Mouse (Mus musculus): ENCODE results near the gene Pou3f3. TPM values are rescaled to one million over a fixed set of nuclear protein-coding genes. Genes with fewer than 3 reads are reported as not detected.

Pou3f3 gene
- polyA plus RNA-seq, 1 experiment from 2014 or later: 8.8 TPM

DNA sequence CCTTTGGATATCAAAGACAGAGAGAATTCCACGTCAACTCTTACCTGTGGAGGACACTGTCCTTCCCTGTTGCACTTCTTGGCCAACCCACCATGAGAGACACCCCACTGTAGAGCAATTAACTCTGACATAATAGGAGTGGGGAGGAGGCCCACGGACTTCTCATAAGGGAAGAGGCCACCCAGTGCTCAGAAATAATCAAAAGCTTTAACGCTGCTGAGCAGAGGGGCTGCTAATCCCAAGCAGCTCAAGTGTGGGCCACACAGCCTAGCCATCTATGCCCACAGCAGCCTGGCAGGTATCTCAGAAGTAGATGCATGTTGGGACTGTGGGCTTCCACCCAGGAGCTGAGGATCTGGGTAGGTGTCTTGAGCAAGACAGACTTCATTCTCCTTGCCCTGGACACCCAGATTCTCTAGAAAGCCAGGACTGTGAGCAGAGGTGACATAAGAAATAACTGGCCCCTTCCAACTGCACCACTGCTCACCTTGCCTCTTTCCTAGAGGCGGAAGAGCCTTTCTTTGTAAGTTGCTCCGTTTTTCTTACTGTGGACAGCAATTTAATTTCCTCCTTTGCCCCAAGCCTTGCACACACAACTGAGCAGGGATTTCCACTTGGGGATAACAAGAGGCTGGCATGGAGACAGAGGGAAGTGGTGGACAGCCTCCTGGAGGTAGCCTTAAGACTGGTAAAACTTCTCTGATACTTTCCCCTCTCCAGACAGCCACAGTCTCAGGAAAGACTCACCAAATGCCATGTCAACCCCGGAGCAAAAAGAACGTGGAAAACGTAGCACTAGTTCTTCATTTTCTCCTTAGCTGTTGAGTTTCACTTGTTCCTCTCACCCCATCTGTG lies 16.1 kb downstream of the Pou3f3 start:
- Histone ChIP-seq H3K4me3 (ENCODE audit: low read length) (peak overlapping the region; percentile 48), H3K9me3 (ENCODE audit: control insufficient read depth, low read length) (no peaks in the 10 kb centered on the region), H3K27ac (ENCODE audit: low read depth, low read length) (no peak overlapping the region), H3K36me3 (ENCODE audit: control insufficient read depth, insufficient read depth, low read length) (no peaks in the 10 kb centered on the region), H3K4me1 (ENCODE audit: control insufficient read depth, insufficient read depth, low read length) (no peaks in the 10 kb centered on the region; the same call in 1 of the 2 replicates), H3K27me3 (ENCODE audit: control insufficient read depth, insufficient read depth, low read length) (peaks cover 85% of the 10 kb centered on the region), H3K9ac (ENCODE audit: low read depth, low read length) (peak overlapping the region; percentile 68; the same call in 1 of the 2 replicates), H3K4me2 (replicated peaks; ENCODE audit: low read depth, low read length) (peak overlapping the region; percentile 49)
- 2% methylated on average over 8 of the region's 8 CpGs for WGBS
- no peak for ATAC-seq (ENCODE audit: low FRiP score, low TSS enrichment)

DNA sequence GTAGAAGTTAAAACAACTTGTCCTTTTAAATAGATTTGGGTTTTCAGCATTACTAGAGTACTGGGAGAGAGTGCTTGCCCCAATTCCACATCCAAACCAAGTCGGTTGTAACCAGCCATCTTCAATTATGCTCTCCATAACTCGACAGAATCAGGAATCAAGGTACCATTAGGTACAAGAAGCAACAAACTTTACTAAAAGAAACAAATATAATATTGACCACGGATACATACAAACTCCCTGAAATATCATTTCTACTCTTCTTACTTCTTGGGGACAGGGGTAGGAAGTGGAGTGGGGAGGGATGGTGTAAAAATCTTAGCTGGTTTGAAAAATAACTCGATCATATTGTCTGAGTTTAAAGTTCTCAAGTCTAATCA lies 16.7 kb downstream of the Pou3f3 start:
- H3K9me3 ChIP-seq (ENCODE audit: control insufficient read depth, low read length): no peaks in the 10 kb centered on the region
- H3K27ac ChIP-seq (ENCODE audit: low read depth, low read length): no peak overlapping the region
- peaks cover 79% of the 10 kb centered on the region for H3K27me3 ChIP-seq (ENCODE audit: control insufficient read depth, insufficient read depth, low read length)
- under 1% methylated on average over 4 of the region's 4 CpGs for WGBS
- no peaks in the 10 kb centered on the region; the same call in 1 of the 2 replicates for H3K4me1 ChIP-seq (ENCODE audit: control insufficient read depth, insufficient read depth, low read length)
- no peaks in the 10 kb centered on the region for H3K36me3 ChIP-seq (ENCODE audit: control insufficient read depth, insufficient read depth, low read length)
- peak overlapping the region; percentile 68; the same call in 1 of the 2 replicates for H3K9ac ChIP-seq (ENCODE audit: low read depth, low read length)
- ATAC-seq (ENCODE audit: low FRiP score, low TSS enrichment): no peak
- H3K4me3 ChIP-seq (ENCODE audit: low read length): peak overlapping the region; percentile 48; the same call in 1 of the 2 replicates
- H3K4me2 ChIP-seq (replicated peaks; ENCODE audit: low read depth, low read length): peak overlapping the region; percentile 49

DNA sequence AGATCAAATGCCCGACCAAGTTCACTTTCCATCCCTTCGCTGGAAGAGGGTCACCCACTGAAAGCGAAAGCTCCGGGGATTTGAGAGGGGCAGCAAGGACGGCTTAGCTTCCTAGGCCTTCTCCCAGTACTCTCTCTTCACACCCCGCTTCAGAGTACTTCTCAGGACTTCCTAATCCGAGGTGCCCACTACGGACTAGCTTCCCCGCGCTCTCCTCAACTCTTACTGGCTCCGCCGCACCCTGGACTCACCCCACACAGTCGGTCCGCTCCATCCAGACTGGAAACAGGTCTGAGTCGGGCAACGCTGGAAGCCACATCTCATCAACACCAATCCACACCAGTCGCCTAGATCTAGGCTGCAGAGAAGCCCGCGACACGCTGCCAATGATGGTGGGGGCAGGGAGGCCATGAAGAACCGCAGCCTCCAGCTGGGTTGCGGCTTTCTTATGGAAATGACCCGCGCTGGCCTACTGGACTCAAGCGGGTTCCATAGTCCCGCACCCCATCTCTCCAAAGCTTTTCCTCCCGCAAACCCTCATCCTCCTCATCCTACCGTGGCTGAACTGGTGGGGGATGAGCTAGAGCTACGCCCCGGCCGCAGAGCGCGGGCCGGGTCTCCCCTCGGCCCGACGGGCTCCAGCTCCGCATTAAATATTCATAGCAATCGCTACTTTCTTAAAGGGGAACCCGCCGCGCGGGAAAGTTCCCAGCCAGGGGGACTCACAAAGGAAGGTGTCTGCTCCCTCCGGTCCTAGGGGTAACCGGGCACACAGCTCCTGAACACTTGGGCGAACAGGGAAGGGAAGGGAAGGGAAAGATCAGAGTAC lies 17.8 kb downstream of the Pou3f3 start:
- peak overlapping the region; percentile 67; the same call in 1 of the 2 replicates for H3K27ac ChIP-seq (ENCODE audit: low read depth, low read length)
- no peaks in the 10 kb centered on the region for H3K9me3 ChIP-seq (ENCODE audit: control insufficient read depth, low read length)
- no peaks in the 10 kb centered on the region for H3K36me3 ChIP-seq (ENCODE audit: control insufficient read depth, insufficient read depth, low read length)
- peak overlapping the region; percentile 49 for H3K4me2 ChIP-seq (replicated peaks; ENCODE audit: low read depth, low read length)
- H3K4me1 ChIP-seq (ENCODE audit: control insufficient read depth, insufficient read depth, low read length): no peaks in the 10 kb centered on the region; the same call in 1 of the 2 replicates
- H3K9ac ChIP-seq (ENCODE audit: low read depth, low read length): peak overlapping the region; percentile 68
- peak; percentile 20; the same call in 1 of the 2 replicates for ATAC-seq (ENCODE audit: low FRiP score, low TSS enrichment)
- peaks cover 69% of the 10 kb centered on the region for H3K27me3 ChIP-seq (ENCODE audit: control insufficient read depth, insufficient read depth, low read length)
- WGBS: under 1% methylated on average over 46 of the region's 46 CpGs
- H3K4me3 ChIP-seq (ENCODE audit: low read length): peak overlapping the region; percentile 48

DNA sequence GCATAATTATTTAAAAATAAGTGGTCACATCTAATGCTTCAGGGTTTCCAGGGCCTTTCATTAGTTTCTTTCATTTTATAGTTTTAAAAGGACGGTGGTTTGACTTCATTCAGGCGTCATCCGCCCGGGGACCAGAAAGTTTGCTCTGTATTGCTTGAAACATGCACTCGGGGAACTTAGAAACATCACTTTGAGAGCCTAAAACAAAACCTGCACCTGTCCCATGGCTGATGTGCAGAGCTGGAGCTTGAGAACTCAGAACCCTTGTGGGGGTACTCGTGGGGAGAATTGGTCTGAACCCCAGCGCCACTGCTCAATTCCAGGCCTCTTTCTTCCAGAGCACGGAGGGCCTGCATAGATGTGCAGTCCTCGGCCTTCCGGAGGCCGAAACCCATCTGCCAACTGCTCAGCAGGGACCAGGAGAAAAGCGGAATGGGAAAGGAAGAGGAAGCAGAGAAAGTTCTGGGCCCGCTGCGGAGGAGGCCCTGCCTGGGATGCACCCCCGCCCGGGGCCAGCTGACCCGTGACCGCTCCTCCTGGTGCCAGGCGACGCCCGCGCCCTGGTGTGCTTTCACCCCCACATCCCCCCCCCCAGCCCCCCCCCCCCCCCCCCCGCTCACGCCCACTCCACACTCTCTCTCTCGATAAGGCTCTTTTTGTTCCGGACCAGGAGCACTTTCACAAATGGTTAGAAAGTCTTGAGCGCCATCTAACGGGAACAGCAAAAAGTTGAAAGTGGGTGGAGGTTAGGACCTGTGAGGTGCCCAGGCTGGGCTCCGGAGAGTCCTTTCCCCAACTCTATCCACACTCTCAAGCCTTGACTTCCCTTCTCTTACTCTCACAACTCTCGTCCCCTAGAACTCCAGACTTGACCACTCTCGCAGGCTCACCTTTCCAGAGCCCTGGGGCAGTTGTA lies 18.7 kb downstream of the Pou3f3 start:
- ATAC-seq (ENCODE audit: low FRiP score, low TSS enrichment): peak; percentile 78
- Histone ChIP-seq H3K4me3 (ENCODE audit: low read length) (peak overlapping the region; percentile 48), H3K4me1 (ENCODE audit: control insufficient read depth, insufficient read depth, low read length) (no peaks in the 10 kb centered on the region; the same call in 1 of the 2 replicates), H3K9ac (ENCODE audit: low read depth, low read length) (peak overlapping the region; percentile 68; the same call in 1 of the 2 replicates), H3K9me3 (ENCODE audit: control insufficient read depth, low read length) (no peaks in the 10 kb centered on the region), H3K4me2 (replicated peaks; ENCODE audit: low read depth, low read length) (peak overlapping the region; percentile 49), H3K36me3 (ENCODE audit: control insufficient read depth, insufficient read depth, low read length) (no peaks in the 10 kb centered on the region), H3K27me3 (ENCODE audit: control insufficient read depth, insufficient read depth, low read length) (peaks cover 59% of the 10 kb centered on the region), H3K27ac (ENCODE audit: low read depth, low read length) (peak overlapping the region; percentile 67; the same call in 1 of the 2 replicates)
- WGBS: 2% methylated on average over 26 of the region's 31 CpGs

DNA sequence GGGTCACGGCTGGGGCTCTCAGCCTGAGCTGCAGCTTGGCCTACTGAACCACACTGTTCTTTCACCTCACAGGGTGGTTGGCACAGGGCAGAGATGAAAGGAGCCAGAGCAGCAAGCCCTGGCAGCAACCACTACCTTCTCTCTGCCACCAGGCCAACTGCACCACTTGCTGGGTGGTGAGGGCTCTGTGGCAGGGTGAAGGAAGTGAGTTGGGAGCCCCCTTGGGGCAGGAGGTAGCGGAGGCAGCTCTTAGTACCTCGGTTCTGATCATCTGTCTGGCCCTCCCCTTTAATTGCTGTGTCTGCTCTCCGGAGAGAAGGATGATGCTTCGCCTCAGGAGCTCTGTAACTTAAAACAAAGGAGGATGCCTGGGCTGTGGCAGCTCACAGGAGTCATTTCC lies 23.0 kb downstream of the Pou3f3 start:
- Histone ChIP-seq H3K36me3 (ENCODE audit: control insufficient read depth, insufficient read depth, low read length) (no peaks in the 10 kb centered on the region), H3K27ac (ENCODE audit: low read depth, low read length) (no peak overlapping the region), H3K4me3 (ENCODE audit: low read length) (no peak overlapping the region), H3K9me3 (ENCODE audit: control insufficient read depth, low read length) (no peaks in the 10 kb centered on the region), H3K4me1 (ENCODE audit: control insufficient read depth, insufficient read depth, low read length) (no peaks in the 10 kb centered on the region), H3K4me2 (replicated peaks; ENCODE audit: low read depth, low read length) (no peak overlapping the region), H3K9ac (ENCODE audit: low read depth, low read length) (no peak overlapping the region), H3K27me3 (ENCODE audit: control insufficient read depth, insufficient read depth, low read length) (peaks cover 28% of the 10 kb centered on the region)
- 17% methylated on average over 5 of the region's 5 CpGs for WGBS
- peak; percentile 58; the same call in 1 of the 2 replicates for ATAC-seq (ENCODE audit: low FRiP score, low TSS enrichment)

DNA sequence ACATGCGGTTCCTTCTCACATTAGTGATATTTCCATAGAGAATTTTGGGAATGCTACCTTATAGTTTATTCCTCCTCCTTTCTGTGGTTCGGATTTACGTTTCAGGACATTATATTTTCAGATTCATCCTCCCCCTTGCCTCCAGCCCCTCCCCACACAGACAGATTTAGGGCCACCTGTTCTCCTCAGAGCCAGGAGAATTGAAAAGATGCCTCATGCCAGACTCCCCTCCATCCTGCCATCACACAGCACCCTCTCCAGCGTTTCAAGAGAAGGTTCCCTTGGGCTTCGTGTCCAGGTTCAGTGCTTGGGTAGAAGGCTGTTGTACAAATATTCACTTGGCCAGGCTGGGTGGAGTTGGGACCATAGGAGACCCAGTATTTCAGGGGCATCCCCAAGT lies 25.8 kb downstream of the Pou3f3 start:
- Histone ChIP-seq H3K4me2 (replicated peaks; ENCODE audit: low read depth, low read length) (no peak overlapping the region), H3K4me1 (ENCODE audit: control insufficient read depth, insufficient read depth, low read length) (no peaks in the 10 kb centered on the region), H3K4me3 (ENCODE audit: low read length) (no peak overlapping the region), H3K9ac (ENCODE audit: low read depth, low read length) (no peak overlapping the region), H3K36me3 (ENCODE audit: control insufficient read depth, insufficient read depth, low read length) (no peaks in the 10 kb centered on the region), H3K27me3 (ENCODE audit: control insufficient read depth, insufficient read depth, low read length) (peaks cover 4% of the 10 kb centered on the region), H3K27ac (ENCODE audit: low read depth, low read length) (no peak overlapping the region), H3K9me3 (ENCODE audit: control insufficient read depth, low read length) (no peaks in the 10 kb centered on the region)
- ATAC-seq (ENCODE audit: low FRiP score, low TSS enrichment): no peak
- WGBS: 78% methylated on average over 5 of the region's 5 CpGs

DNA sequence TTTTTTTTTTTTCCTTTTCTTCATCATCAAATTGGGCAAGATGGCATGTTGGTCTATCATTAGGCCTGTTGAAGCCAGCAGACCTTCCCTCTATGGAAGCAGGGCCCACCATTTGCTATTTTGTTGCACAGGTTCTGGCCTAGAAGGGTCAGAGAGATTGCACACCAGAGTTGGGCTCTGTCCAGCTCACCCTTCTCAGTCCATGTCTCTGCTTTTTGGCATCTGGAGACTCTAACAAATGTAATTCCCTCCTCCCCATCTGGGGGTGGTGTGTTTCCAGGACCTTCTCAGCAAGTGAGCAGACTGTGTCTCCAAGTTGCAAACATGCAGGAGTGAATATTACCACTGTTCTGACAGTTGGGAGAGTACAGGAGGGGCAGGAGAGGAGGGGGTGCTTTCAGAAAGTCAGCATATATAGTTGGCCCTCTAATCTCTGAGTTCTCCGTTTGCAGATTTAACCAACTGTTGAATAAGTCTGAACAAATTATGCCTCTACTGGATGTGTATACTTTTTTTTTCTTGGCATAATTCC lies 28.3 kb downstream of the Pou3f3 start:
- 83% methylated on average over 1 of the region's 1 CpGs for WGBS
- no peak overlapping the region for H3K27ac ChIP-seq (ENCODE audit: low read depth, low read length)
- H3K4me1 ChIP-seq (ENCODE audit: control insufficient read depth, insufficient read depth, low read length): no peaks in the 10 kb centered on the region
- no peak overlapping the region for H3K9ac ChIP-seq (ENCODE audit: low read depth, low read length)
- no peak overlapping the region for H3K4me3 ChIP-seq (ENCODE audit: low read length)
- H3K36me3 ChIP-seq (ENCODE audit: control insufficient read depth, insufficient read depth, low read length): no peaks in the 10 kb centered on the region
- no peak for ATAC-seq (ENCODE audit: low FRiP score, low TSS enrichment)
- no peak overlapping the region for H3K4me2 ChIP-seq (replicated peaks; ENCODE audit: low read depth, low read length)
- no peaks in the 10 kb centered on the region for H3K9me3 ChIP-seq (ENCODE audit: control insufficient read depth, low read length)
- peaks cover 4% of the 10 kb centered on the region; the same call in 1 of the 2 replicates for H3K27me3 ChIP-seq (ENCODE audit: control insufficient read depth, insufficient read depth, low read length)

DNA sequence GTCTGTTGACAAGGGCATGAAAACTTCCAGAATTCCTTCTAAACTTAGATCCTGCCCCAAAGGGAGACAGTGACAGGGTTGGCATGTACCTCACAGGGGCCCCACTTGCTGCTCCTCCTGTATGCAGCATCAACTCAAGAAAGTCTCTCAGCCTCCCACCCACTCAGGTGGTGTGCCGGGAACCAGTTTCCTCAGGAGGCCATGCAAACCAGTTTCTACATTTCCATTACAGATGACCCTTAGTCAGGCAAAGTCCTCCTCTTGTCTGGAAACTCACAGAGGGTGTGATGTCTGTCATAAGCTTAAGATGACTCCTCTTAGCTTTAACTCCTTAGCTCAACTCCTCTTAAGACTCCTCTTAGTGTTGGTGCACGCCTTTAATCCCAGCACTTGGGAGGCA lies 29.3 kb downstream of the Pou3f3 start:
- H3K27ac ChIP-seq (ENCODE audit: low read depth, low read length): no peak overlapping the region
- H3K27me3 ChIP-seq (ENCODE audit: control insufficient read depth, insufficient read depth, low read length): peaks cover 3% of the 10 kb centered on the region; the same call in 1 of the 2 replicates
- no peaks in the 10 kb centered on the region for H3K36me3 ChIP-seq (ENCODE audit: control insufficient read depth, insufficient read depth, low read length)
- H3K9ac ChIP-seq (ENCODE audit: low read depth, low read length): no peak overlapping the region
- no peak overlapping the region for H3K4me3 ChIP-seq (ENCODE audit: low read length)
- no peaks in the 10 kb centered on the region for H3K9me3 ChIP-seq (ENCODE audit: control insufficient read depth, low read length)
- 84% methylated on average over 2 of the region's 2 CpGs for WGBS
- H3K4me1 ChIP-seq (ENCODE audit: control insufficient read depth, insufficient read depth, low read length): no peaks in the 10 kb centered on the region
- ATAC-seq (ENCODE audit: low FRiP score, low TSS enrichment): no peak
- no peak overlapping the region for H3K4me2 ChIP-seq (replicated peaks; ENCODE audit: low read depth, low read length)
